Mouse (Mus musculus) cerebellum, adult 9-11 months (tissue): ENCODE results near the gene Gm16867.
"Not testable (repeated sequence)": the region's sequence is repeated elsewhere in the genome, so short reads cannot be mapped to it uniquely, and the experiment has no call there.

Experiments used
- DNase-seq: peaks from one replicate; pipeline ENCODE4 v3.0.0; 2022

The Gm16867 gene

GRCm38 (mm10) chr14:69503174-69503573 is at the start of gene Gm16867:
Gene Gm16867, minus strand, starts transcription at chr14:69503362.
- DNase-seq, result not testable (repeated sequence)

GRCm38 (mm10) chr14:69547310-69547709 is 44.1 kb upstream of the Gm16867 start:
- not testable (repeated sequence) for DNase-seq

- not testable (repeated sequence) for DNase-seq
Measured at GRCm38 (mm10) chr14:69545052-69545451, 41.9 kb upstream of the Gm16867 start.

DNA sequence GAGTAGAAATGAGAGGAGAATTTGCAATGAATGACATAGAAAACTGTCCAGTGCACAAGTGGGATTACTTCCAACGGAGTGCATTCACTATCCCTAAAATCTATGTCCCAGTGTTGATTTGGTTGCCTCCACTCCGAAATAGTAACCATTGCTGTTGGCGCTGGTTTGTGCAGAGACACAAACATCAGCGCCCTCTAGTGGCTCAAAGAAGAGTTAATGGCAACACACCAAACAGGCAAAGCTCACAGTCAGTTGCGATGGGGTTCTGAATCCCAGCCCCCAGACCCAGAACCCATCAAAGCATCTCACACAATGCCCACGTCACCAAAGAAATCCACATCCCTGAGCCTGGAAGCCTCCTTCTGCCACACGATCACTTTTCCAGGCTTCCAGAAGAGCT is 40.9 kb upstream of the Gm16867 start:
- not testable (repeated sequence) for DNase-seq

DNA sequence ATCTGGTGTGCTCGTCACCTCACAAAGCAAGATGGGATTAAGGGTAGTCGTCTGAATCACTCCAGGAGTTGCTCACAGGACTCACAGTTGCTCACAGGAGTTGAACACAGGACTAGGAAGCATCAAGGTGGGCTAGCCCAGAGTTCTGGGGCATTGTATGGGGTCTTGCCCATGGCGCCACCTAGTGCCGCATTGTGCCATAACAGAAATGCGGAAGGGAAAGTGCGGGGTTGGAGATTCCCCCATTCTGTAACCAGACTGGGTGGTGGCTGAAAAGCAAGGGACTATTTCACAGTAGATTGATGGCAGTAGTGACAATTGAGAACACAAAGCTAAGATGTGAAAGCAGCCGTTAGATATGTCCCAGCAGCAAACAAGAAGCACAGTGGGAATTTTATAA is 39.5 kb upstream of the Gm16867 start:
- not testable (repeated sequence) for DNase-seq

DNA sequence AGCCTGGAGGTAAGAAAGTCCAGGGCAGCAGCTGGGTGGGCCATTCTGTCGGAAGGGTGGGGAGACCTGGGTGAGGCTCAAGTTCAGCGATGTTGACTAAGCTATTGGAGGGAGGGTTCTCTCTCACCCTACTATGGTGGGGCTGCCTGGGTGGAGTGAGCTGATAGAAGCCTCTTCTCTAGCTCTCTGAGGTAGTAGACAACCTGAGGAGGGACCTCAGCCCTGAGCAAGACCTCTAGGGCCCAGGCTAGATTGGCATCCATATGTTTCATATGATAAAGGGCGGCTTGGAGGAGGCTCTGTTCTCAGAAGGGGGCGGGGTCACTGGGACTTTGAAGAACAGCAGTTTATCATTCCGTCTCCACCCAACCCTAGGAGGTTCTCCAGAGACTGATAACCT is 37.0 kb upstream of the Gm16867 start:
- not testable (repeated sequence) for DNase-seq

- not testable (repeated sequence) for DNase-seq
Measured at GRCm38 (mm10) chr14:69536539-69536938, 33.4 kb upstream of the Gm16867 start.

GRCm38 (mm10) chr14:69526202-69526601 is 23.0 kb upstream of the Gm16867 start:
- DNase-seq, result not testable (repeated sequence)

DNA sequence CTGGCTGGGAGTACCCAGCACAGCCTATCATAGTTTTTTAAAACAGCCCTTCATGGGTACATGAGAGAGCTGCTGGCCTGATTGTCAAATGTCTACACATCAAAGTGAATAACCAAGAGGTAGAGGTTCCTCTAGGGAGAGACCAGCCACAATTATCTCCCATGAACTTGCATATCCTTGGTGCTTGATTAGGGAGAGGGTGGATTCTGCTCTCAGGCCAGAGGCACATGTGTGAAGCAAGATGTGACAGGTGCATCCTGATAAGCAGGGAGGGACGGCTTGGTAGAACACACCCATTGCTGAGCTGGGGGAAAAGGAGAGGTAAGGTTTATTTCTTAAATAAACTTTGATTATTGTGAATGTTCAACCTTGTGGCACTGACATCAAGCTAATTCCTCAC is 19.8 kb upstream of the Gm16867 start:
- DNase-seq, result not testable (repeated sequence)

DNA sequence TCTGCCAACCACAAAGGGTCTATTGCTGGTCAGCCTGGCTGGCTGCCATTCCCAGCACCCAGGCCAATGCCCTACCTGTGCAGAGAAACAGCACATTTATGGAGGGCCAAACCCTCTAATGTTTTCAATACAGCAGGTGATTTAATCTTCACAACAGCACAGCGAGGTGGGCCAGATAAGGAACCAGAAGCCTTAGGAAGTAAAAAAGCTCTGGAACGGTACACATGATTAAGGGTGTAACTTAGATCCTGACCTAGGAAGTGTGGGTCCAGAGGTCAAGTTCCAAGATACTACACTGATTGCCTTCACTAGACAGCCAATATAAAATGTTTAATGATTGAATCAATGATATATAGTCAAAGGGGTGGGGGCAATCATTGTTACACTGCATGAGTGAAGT is 17.6 kb upstream of the Gm16867 start:
- DNase-seq, result not testable (repeated sequence)

DNA sequence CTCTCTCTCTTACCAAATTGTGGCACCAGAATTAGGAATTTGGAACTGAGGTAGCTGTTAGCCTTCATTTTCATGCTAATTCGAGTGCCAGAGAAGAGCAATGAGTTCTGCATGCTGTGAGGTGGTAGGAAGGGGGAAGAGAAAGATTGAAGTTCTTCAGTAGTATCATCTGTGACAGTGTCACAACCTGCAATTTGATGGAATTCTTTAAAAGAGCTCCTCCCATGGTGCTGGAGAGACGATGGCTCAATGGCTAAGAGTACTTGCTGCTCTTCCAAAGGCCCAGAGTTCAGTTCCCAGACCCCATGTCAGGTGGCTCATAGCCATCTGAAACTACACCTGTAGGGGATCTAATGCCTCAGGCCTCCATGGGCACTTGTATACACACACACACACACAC is 9.3 kb upstream of the Gm16867 start, which contains the start of gene Gm27179:
TSS of gene Gm27179 (minus strand) at position 101 of the 400 bp plus-strand sequence.
- not testable (repeated sequence) for DNase-seq

GRCm38 (mm10) chr14:69507000-69507399 is 3.8 kb upstream of the Gm16867 start:
- not testable (repeated sequence) for DNase-seq

DNA sequence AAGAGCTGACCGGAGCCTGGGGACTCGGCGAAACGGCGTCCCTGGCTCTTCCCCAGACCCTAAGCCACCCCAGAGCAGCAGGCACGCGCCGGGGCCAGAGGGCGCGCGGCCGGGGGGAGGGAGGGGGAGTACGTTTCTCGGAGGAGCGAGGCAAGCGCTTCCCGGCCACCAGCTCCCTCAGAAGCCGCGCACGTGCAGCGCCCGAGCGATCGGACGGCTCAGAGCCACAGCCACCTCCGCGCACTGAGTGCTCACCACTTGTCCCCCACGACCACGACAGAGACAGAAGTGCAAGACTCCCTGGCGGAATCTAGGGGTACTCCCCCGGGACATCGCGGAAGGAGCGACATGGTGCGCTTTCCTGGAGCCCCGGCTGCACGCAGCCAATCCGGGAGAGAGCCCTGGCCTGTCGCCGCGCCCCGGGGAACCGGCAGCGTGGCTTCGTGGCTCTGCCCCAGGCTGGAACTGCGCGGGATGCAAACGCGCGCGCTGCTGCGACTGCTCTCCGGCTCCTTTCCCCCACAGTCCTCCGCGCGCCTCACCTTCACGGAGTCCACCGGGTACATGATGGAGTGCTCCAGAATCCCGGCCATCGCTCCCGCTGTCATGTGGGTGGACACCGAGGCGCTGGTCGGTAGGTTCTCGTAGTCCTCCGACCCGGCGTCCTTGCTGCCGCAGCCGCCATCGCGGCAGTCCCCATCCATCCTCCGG is 567 bp downstream of the Gm16867 start:
- not testable (repeated sequence) for DNase-seq

DNA sequence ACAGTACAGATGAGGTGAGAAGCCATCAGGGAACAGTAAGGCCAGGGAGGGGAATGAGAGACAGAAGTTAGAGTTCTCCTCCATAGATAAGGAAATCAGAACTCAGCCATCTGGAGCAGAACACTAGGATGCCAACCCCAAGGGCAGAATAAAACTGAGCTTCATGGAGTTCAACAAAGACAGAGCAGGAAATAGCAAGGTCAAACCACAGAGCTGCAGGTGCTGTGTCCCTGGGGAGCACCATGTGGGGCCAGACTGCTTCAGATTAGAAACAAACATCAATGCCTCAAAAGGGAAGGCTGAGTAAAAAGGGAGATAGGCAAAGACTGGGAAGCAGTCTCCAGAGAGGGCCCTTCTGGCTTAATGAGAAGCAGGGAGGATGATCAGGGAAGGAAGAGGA is 6.9 kb downstream of the Gm16867 start:
- DNase-seq, result not testable (repeated sequence)

DNA sequence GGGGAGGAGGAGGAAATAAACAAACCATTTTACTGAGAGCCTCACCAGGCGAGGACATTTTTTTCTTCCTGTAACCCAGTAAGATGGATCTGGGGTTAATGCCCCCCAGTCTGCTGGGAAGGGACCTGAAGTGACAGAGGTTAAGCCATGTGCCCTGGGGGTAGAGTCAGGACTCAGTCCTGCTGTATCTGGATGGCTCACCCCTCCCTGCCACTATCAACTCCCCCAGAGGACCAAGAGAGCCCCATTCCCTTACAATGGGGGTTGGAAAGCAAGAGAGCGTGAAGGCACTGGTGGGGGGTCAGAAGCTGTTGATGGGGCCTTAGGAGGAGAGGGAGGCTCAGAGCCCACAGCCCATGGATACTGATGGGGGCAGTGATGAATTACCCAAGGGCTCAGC is 8.2 kb downstream of the Gm16867 start:
- not testable (repeated sequence) for DNase-seq

DNA sequence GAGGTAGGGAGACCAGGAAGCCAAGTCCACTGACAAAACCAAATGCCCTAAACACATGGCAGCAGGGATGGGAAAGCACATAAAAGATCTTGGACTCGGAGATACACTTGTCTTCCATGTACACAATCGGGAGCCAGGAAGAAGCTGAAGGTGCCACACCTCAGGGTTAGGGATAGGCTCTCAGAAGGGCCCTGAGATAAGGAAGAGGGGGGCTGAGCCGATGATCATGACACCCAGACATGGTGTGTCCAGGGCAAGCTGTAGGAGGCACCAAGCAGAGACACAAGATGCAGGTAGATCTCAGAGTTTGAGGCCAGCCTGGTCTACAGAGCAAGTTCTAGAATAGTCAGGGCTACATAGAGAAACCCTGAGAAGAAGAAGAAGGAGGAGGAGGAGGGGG is 8.6 kb downstream of the Gm16867 start:
- not testable (repeated sequence) for DNase-seq

DNA sequence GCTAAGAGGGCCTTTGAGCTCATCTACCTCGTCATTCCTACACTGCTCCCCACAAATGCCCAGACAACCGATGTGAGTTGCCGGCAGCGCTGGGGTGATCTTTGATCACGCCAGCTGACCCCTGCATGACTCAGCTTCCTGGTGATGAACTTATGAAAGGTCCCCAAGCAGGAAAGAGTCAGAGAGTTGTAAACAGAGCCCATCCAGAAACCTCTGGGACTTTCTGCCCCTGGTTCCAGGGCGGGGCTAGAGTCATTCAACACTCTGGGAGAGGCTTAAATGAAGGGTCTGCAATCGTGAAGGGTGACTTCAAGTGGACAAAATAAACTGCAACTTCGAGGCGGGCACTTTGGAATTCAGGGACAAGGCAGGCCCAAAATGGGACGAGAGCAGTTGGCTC is 15.2 kb downstream of the Gm16867 start:
- DNase-seq, result not testable (repeated sequence)

GRCm38 (mm10) chr14:69485466-69486135 is 17.6 kb downstream of the Gm16867 start:
- DNase-seq, result not testable (repeated sequence)

GRCm38 (mm10) chr14:69473941-69474646 is 29.1 kb downstream of the Gm16867 start:
- DNase-seq, result not testable (repeated sequence)

- DNase-seq, result not testable (repeated sequence)
Measured at GRCm38 (mm10) chr14:69473322-69473721, 29.8 kb downstream of the Gm16867 start.

DNA sequence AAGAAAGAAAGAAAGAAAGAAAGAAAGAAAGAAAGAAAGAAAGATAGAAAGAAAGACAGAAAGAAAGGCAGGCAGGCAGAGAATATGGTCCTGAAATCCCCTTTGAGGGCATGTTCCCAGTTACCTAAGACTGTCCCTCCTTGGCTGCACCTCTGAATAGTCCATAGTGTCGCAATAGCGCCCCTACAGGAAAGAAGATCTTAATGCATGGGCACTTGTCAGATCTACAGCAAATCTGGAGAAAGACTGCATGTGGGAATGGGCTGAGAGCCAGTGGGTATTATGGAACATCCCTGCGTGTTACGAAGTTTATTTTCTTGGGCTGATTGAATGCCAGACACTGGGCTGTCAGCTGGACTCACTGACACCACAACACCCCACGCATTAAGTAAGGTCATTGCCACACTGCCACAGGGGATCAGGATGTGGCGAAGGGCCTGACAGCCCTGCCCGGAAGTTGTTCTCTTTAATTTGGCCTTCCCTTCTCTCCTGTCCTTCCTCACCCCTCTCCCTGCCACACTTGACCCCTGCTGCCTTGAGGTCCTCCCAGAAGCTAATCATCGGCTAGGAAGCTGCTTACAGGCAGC is 32.9 kb downstream of the Gm16867 start:
- not testable (repeated sequence) for DNase-seq

GRCm38 (mm10) chr14:69467612-69468366 is 35.4 kb downstream of the Gm16867 start:
- not testable (repeated sequence) for DNase-seq
